Mouse (Mus musculus) small intestine, adult 2 months (tissue): Measurements from ENCODE around the gene Setd6.

ENCODE experiments used
- CTCF ChIP-seq: fragments of 200-500 bp; IDR thresholded peaks from 2 replicates; pipeline ENCODE4 v1.5.1; 2012; ENCODE audit warnings: low read depth, mild to moderate bottlenecking, control low read depth, inconsistent platforms, low read length, moderate library complexity, mixed read lengths; ENCODE audit not compliant: insufficient replicate concordance, insufficient read length; ENCODE audit errors: extremely low read depth
- POLR2A ChIP-seq: fragments of 200-500 bp; IDR thresholded peaks from 2 replicates; pipeline ENCODE4 v1.6.1; 2012; ENCODE audit warnings: low read depth, mild to moderate bottlenecking, control low read depth, inconsistent platforms, low read length, moderate library complexity

DNA sequence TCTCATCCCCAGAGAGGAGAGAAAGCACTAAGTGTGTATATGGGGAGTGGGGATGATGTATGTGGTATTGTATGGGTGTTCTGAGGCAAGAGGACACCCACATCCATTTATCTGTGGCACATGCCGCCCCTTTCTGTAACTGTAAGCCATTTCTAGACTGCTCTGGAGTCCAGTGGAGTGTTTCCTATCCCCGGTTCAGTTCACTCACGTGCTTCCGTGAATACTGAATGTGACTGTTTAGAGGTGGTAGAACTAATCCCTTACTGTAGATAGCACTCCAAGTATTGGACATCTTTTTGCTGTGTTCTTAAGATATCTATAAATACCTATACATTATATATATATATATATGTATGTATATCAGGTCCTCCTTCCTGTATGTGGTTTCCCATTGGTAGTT lies 1.3 kb upstream of the Setd6 start:
- TF ChIP-seq CTCF (no peak), POLR2A (no peak)
